Mouse (Mus musculus): ENCODE data around the gene Gm17359.

Gm17359 gene

GRCm38 (mm10) chr3:79336044-79336766 lies at the start of gene Gm17359:
Gene Gm17359, plus strand, starts transcription at chr3:79336661.
- no peak for DNase-seq (ENCODE audit: low read depth, low spot score)

GRCm38 (mm10) chr3:79287108-79287576 lies 49.3 kb upstream of the Gm17359 start:
- DNase-seq (ENCODE audit: low read depth, low spot score), result peak; percentile 67

- DNase-seq (ENCODE audit: low read depth, low spot score), result no peak
Measured at GRCm38 (mm10) chr3:79287699-79288458, 48.6 kb upstream of the Gm17359 start.

GRCm38 (mm10) chr3:79289050-79289449 lies 47.4 kb upstream of the Gm17359 start:
- DNase-seq (ENCODE audit: low read depth, low spot score), result no peak

GRCm38 (mm10) chr3:79293023-79293422 lies 43.4 kb upstream of the Gm17359 start:
- no peak for DNase-seq (ENCODE audit: low read depth, low spot score)

- DNase-seq (ENCODE audit: low read depth, low spot score), result no peak
Measured at GRCm38 (mm10) chr3:79294701-79295100, 41.8 kb upstream of the Gm17359 start.

- DNase-seq (ENCODE audit: low read depth, low spot score), result no peak
Measured at GRCm38 (mm10) chr3:79296049-79296448, 40.4 kb upstream of the Gm17359 start.

- no peak for DNase-seq (ENCODE audit: low read depth, low spot score)
Measured at GRCm38 (mm10) chr3:79296586-79296985, 39.9 kb upstream of the Gm17359 start.

- DNase-seq (ENCODE audit: low read depth, low spot score), result no peak
Measured at GRCm38 (mm10) chr3:79297281-79297680, 39.2 kb upstream of the Gm17359 start.

- no peak for DNase-seq (ENCODE audit: low read depth, low spot score)
Measured at GRCm38 (mm10) chr3:79299401-79299800, 37.1 kb upstream of the Gm17359 start.

- no peak for DNase-seq (ENCODE audit: low read depth, low spot score)
Measured at GRCm38 (mm10) chr3:79308605-79309004, 27.9 kb upstream of the Gm17359 start.

GRCm38 (mm10) chr3:79310184-79310583 lies 26.3 kb upstream of the Gm17359 start:
- no peak for DNase-seq (ENCODE audit: low read depth, low spot score)

- DNase-seq (ENCODE audit: low read depth, low spot score), result no peak
Measured at GRCm38 (mm10) chr3:79311895-79312294, 24.6 kb upstream of the Gm17359 start.

GRCm38 (mm10) chr3:79314006-79314698 lies 22.3 kb upstream of the Gm17359 start:
- no peak for DNase-seq (ENCODE audit: low read depth, low spot score)

- no peak for DNase-seq (ENCODE audit: low read depth, low spot score)
Measured at GRCm38 (mm10) chr3:79324697-79325526, 11.5 kb upstream of the Gm17359 start.

GRCm38 (mm10) chr3:79329691-79330315 lies 6.7 kb upstream of the Gm17359 start:
- no peak for DNase-seq (ENCODE audit: low read depth, low spot score)

GRCm38 (mm10) chr3:79333051-79333450 lies 3.4 kb upstream of the Gm17359 start:
- DNase-seq (ENCODE audit: low read depth, low spot score), result no peak

GRCm38 (mm10) chr3:79333643-79334200 lies 2.7 kb upstream of the Gm17359 start:
- no peak for DNase-seq (ENCODE audit: low read depth, low spot score)

GRCm38 (mm10) chr3:79340737-79341136 lies 4.3 kb downstream of the Gm17359 start:
- no peak for DNase-seq (ENCODE audit: low read depth, low spot score)

- no peak for DNase-seq (ENCODE audit: low read depth, low spot score)
Measured at GRCm38 (mm10) chr3:79342961-79343735, 6.7 kb downstream of the Gm17359 start.
